Comparison of ENCODE assay signal across 21 mouse cellular contexts in genomic region chr6:106748887-106749388, GRCm38 (mm10). TPM values are rescaled to one million over a fixed set of nuclear protein-coding genes. Genes with fewer than 3 reads are reported as not detected.
DNase-seq lines count a peak whose midpoint lies in the region; ATAC-seq and TF ChIP-seq lines count a peak whose summit lies in the region.
"Had no signal": no experiment of that assay in that cellular context is flagged by ENCODE, and none has a peak within 500 bp of the region (broad histone marks: within the 10 kb centered on the region; RNA-seq: fewer than 3 reads in every experiment).

Gene Il5ra, minus strand, starts transcription at chr6:106749037.

- TF ChIP-seq CTCF in G1E (IDR thresholded peaks at IDR 0.05; ENCODE audit: low read depth, low read length) = no peak

- DNase-seq in A20 (ENCODE audit: low read depth, low spot score) (peak; percentile 54), G1E (ENCODE audit: low spot score) (no peak), adipocyte (ENCODE audit: low spot score) (no peak)
- no peak for DNase-seq in layer of hippocampus, adult 9-10 months (ENCODE audit: low spot score)
- no peak for DNase-seq in embryo, embryonic 10.5 days (ENCODE audit: low spot score)
- no peak for DNase-seq in midbrain, embryonic 11.5 days (ENCODE audit: low spot score, missing footprints)
- DNase-seq: adrenal gland, postnatal 10 days; cerebellum, adult 2 months; kidney, adult 18-20 months; kidney, postnatal 14 days; layer of hippocampus, adult 9-11 months; lung, embryonic 14.5 days; lung, postnatal 4 days; midbrain, embryonic 14.5 days had no signal

- no peak within 1 kb of the TSS for H3K4me3 ChIP-seq in G1E (ENCODE audit: low read depth, low read length)
- no peak within 1 kb of the TSS for H3K4me3 ChIP-seq in liver, embryonic 12.5 days
- H3K4me3 ChIP-seq in midbrain, embryonic 11.5 days (ENCODE audit: low read depth, low read length) = no peak within 1 kb of the TSS
- H3K4me3 ChIP-seq: limb, embryonic 12.5 days had no signal

- no peaks in the 10 kb centered on the region for H3K9me3 ChIP-seq in G1E (replicated peaks)
- no peaks in the 10 kb centered on the region for H3K9me3 ChIP-seq in liver, embryonic 12.5 days (replicated peaks)
- no peaks in the 10 kb centered on the region for H3K9me3 ChIP-seq in midbrain, embryonic 11.5 days (ENCODE audit: control insufficient read depth, low read length)
- H3K9me3 ChIP-seq: limb, embryonic 12.5 days had no signal

- ATAC-seq in G1E (ENCODE audit: extremely low read depth, insufficient number of reproducible peaks, low FRiP score, poor library complexity, severe bottlenecking) = peak; percentile 83
- peak; percentile 60 for ATAC-seq in liver, embryonic 12.5 days
- no peak for ATAC-seq in monocyte, adult 5-6 weeks (replicated peaks; ENCODE audit: insufficient number of reproducible peaks, low FRiP score, low TSS enrichment, poor library complexity, severe bottlenecking)
- no peak for ATAC-seq in midbrain, embryonic 11.5 days (ENCODE audit: low FRiP score)
- ATAC-seq: hindbrain, postnatal 0 days had no signal

- H3K4me1 ChIP-seq in G1E (ENCODE audit: insufficient read depth, low read depth, low read length) = peaks cover 14% of the 10 kb centered on the region
- H3K4me1 ChIP-seq in liver, embryonic 12.5 days = peaks cover 4% of the 10 kb centered on the region; the same call in 1 of the 2 replicates
- H3K4me1 ChIP-seq in midbrain, embryonic 11.5 days (ENCODE audit: control insufficient read depth, insufficient read depth, low read length) = no peaks in the 10 kb centered on the region
- H3K4me1 ChIP-seq: limb, embryonic 12.5 days had no signal

- H3K36me3 ChIP-seq in G1E (replicated peaks) = no peaks in the 10 kb centered on the region
- no peaks in the 10 kb centered on the region for H3K36me3 ChIP-seq in liver, embryonic 12.5 days
- no peaks in the 10 kb centered on the region for H3K36me3 ChIP-seq in midbrain, embryonic 11.5 days (ENCODE audit: control insufficient read depth, insufficient read depth, low read length)
- H3K36me3 ChIP-seq: limb, embryonic 12.5 days had no signal

- H3K27ac ChIP-seq in liver, embryonic 12.5 days = no peak within 1 kb of the TSS
- no peak within 1 kb of the TSS for H3K27ac ChIP-seq in midbrain, embryonic 11.5 days (ENCODE audit: low read depth, low read length)
- H3K27ac ChIP-seq: hindbrain, postnatal 0 days; limb, embryonic 12.5 days had no signal

- no peak within 1 kb of the TSS for H3K4me2 ChIP-seq in liver, embryonic 12.5 days
- H3K4me2 ChIP-seq in midbrain, embryonic 11.5 days = no peak within 1 kb of the TSS
- H3K4me2 ChIP-seq: heart, embryonic 11.5 days; limb, embryonic 12.5 days; lung, embryonic 14.5 days had no signal

- H3K9ac ChIP-seq in liver, embryonic 12.5 days = no peak within 1 kb of the TSS
- no peak within 1 kb of the TSS for H3K9ac ChIP-seq in midbrain, embryonic 11.5 days (ENCODE audit: low read length)
- H3K9ac ChIP-seq: limb, embryonic 12.5 days; lung, embryonic 14.5 days had no signal

- no peaks in the 10 kb centered on the region for H3K27me3 ChIP-seq in G1E (ENCODE audit: insufficient read depth, low read length)
- no peaks in the 10 kb centered on the region for H3K27me3 ChIP-seq in liver, embryonic 12.5 days (replicated peaks)
- H3K27me3 ChIP-seq in midbrain, embryonic 11.5 days (ENCODE audit: control insufficient read depth, insufficient read depth, low read length) = no peaks in the 10 kb centered on the region

- 17% methylated on average over 6 of the region's 6 CpGs for WGBS in liver, embryonic 12.5 days (ENCODE audit: insufficient replicate concordance)
- WGBS in midbrain, embryonic 11.5 days = 78% methylated on average over 6 of the region's 6 CpGs

RNA-seq across cellular contexts. Expression of gene Il5ra, which starts in this region (rescaled TPM):
- 8.1 and 12.5 TPM in 2 replicates for total RNA-seq in G1E (2014; fragmentation: Nextera tagmentation)
- 2.7 and 3.1 TPM in 2 replicates for total RNA-seq in G1E (2017)
- polyA plus RNA-seq in G1E (2012) = 0.14 and 0.23 TPM in 2 replicates
- 0.20 and 0.25 TPM in 2 replicates for polyA plus RNA-seq in liver, embryonic 12.5 days (2016; fragmentation: Nextera tagmentation; extraction: Ambion mirVana)
- total RNA-seq in monocyte, adult 5-6 weeks (2017) = 3.8 to 21.7 TPM (median 10.9 TPM) in 3 replicates
- not detected in 2 replicates for polyA plus RNA-seq in midbrain, embryonic 11.5 days (2014; fragmentation: Nextera tagmentation; extraction: Ambion mirVana)
- total RNA-seq: heart, postnatal 25 days; hindbrain, postnatal 0 days had no signal
- polyA plus RNA-seq: cerebellum, adult 2 months; frontal cortex, adult 2 months; heart, embryonic 11.5 days; hindbrain, postnatal 0 days; limb, embryonic 12.5 days; lung, embryonic 14.5 days; midbrain, embryonic 14.5 days had no signal

Comparison
In these comparisons a context has a peak if more than half of its experiments do, and no peak if none do; other contexts are left out.
1. Peak in ATAC-seq in liver, embryonic 12.5 days; RNA of the gene not detected or under 1 TPM.